Mouse (Mus musculus) cerebellum, adult 2 months (tissue): Measurements from ENCODE around the gene Spata21.

ENCODE experiments used
- CTCF ChIP-seq: fragments of 200-500 bp; IDR thresholded peaks from 2 replicates; pipeline ENCODE4 v1.5.1; 2011; ENCODE audit warnings: low read depth, mild to moderate bottlenecking, control low read depth, low read length, moderate library complexity, borderline replicate concordance; ENCODE audit not compliant: insufficient read depth
- POLR2A ChIP-seq: fragments of 200-500 bp; IDR thresholded peaks from 2 replicates; pipeline ENCODE4 v1.6.1; 2011; ENCODE audit warnings: low read length, control low read depth, borderline replicate concordance; ENCODE audit not compliant: insufficient read depth

GRCm38 (mm10) chr4:141098935-141099334 is 10.8 kb downstream of the Spata21 start:
- no peak for TF ChIP-seq CTCF
- TF ChIP-seq POLR2A: no peak
